Comparison of ENCODE assay signal across 30 mouse cellular contexts in the genomic region with DNA sequence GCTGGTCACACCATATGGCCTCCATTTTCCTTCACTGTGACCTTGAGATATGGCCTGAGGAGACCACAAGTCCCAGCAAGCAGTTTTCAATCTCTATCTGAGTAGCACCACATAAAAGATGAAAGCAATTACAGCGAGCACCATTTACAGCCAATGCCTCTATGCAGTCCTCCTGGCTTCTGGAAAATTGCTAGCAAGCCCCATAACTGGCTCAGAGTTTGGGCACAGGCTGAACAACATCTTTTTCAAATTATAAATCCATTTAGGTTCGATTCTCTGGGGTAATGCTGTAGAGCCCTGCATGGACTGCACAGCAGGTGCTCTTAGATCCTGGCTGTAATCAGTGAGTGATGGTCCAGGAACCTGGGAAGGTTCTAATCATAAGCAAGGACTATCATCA. TPM values are rescaled to one million over a fixed set of nuclear protein-coding genes. Genes with fewer than 3 reads are reported as not detected.
DNase-seq lines count a peak whose midpoint lies in the region; ATAC-seq lines count a peak whose summit lies in the region.
"Had no signal": no experiment of that assay in that cellular context is flagged by ENCODE, and none has a peak within 500 bp of the region (broad histone marks: within the 10 kb centered on the region; RNA-seq: fewer than 3 reads in every experiment).

No protein-coding gene starts in this region.

- no peaks in the 10 kb centered on the region for H3K27me3 ChIP-seq in kidney, embryonic 16.5 days (ENCODE audit: insufficient read depth, low read length)
- no peaks in the 10 kb centered on the region for H3K27me3 ChIP-seq in kidney, embryonic 14.5 days (ENCODE audit: control insufficient read depth, insufficient read depth, low read length)
- peaks cover 81% of the 10 kb centered on the region for H3K27me3 ChIP-seq in limb, embryonic 10.5 days (ENCODE audit: low read depth, poor library complexity, severe bottlenecking)
- H3K27me3 ChIP-seq: CH12.LX; forebrain, embryonic 13.5 days; heart, embryonic 15.5 days; lung, embryonic 15.5 days; midbrain, embryonic 12.5 days; neural tube, embryonic 13.5 days had no signal

- H3K9me3 ChIP-seq in kidney, embryonic 16.5 days (ENCODE audit: low read length) = no peaks in the 10 kb centered on the region
- H3K9me3 ChIP-seq in kidney, embryonic 14.5 days (ENCODE audit: control insufficient read depth, low read length) = no peaks in the 10 kb centered on the region
- H3K9me3 ChIP-seq in limb, embryonic 10.5 days (replicated peaks) = no peaks in the 10 kb centered on the region
- H3K9me3 ChIP-seq: forebrain, embryonic 13.5 days; heart, embryonic 10.5 days; heart, embryonic 15.5 days; lung, embryonic 15.5 days; midbrain, embryonic 12.5 days; neural tube, embryonic 13.5 days had no signal

- WGBS in kidney, embryonic 16.5 days = 40% methylated on average over 2 of the region's 2 CpGs
- WGBS in kidney, embryonic 14.5 days = 42% methylated on average over 2 of the region's 2 CpGs
- WGBS in limb, embryonic 10.5 days = 13% methylated on average over 2 of the region's 2 CpGs

- no peak overlapping the region for H3K4me3 ChIP-seq in kidney, embryonic 16.5 days (ENCODE audit: low read length)
- no peak overlapping the region for H3K4me3 ChIP-seq in kidney, embryonic 14.5 days (ENCODE audit: low read length)
- no peak overlapping the region for H3K4me3 ChIP-seq in limb, embryonic 10.5 days
- H3K4me3 ChIP-seq: erythroblast, embryonic 14.5 days; forebrain, embryonic 13.5 days; heart, embryonic 10.5 days; heart, embryonic 15.5 days; lung, embryonic 15.5 days; midbrain, embryonic 12.5 days; myocyte; neural tube, embryonic 13.5 days had no signal

- no peak overlapping the region for H3K9ac ChIP-seq in kidney, embryonic 16.5 days (replicated peaks; ENCODE audit: low read length)
- no peak overlapping the region for H3K9ac ChIP-seq in kidney, embryonic 14.5 days (ENCODE audit: low read depth, low read length)
- H3K9ac ChIP-seq: forebrain, embryonic 13.5 days; heart, embryonic 15.5 days; lung, embryonic 15.5 days; midbrain, embryonic 12.5 days; neural tube, embryonic 13.5 days had no signal

- H3K36me3 ChIP-seq in kidney, embryonic 16.5 days (ENCODE audit: insufficient read depth, low read length) = no peaks in the 10 kb centered on the region
- H3K36me3 ChIP-seq in kidney, embryonic 14.5 days (ENCODE audit: control insufficient read depth, insufficient read depth, low read length) = no peaks in the 10 kb centered on the region
- no peaks in the 10 kb centered on the region for H3K36me3 ChIP-seq in limb, embryonic 10.5 days
- H3K36me3 ChIP-seq: heart, embryonic 10.5 days; heart, embryonic 15.5 days; lung, embryonic 15.5 days; midbrain, embryonic 12.5 days; neural tube, embryonic 13.5 days had no signal

- ATAC-seq in kidney, embryonic 16.5 days (ENCODE audit: low FRiP score, low TSS enrichment) = peak; percentile 24; the same call in 1 of the 2 replicates
- ATAC-seq in kidney, embryonic 14.5 days (ENCODE audit: low FRiP score, low TSS enrichment) = no peak
- ATAC-seq: activated CD4-positive, CD25-positive, alpha-beta regulatory T cell, adult 4 months; forebrain, embryonic 13.5 days had no signal

- no peak overlapping the region for H3K4me2 ChIP-seq in kidney, embryonic 16.5 days (replicated peaks; ENCODE audit: low read depth, low read length)
- H3K4me2 ChIP-seq in kidney, embryonic 14.5 days (replicated peaks; ENCODE audit: low read depth, low read length) = no peak overlapping the region
- H3K4me2 ChIP-seq: forebrain, embryonic 13.5 days; heart, embryonic 15.5 days; liver, embryonic 11.5 days; lung, embryonic 15.5 days; midbrain, embryonic 12.5 days; neural tube, embryonic 13.5 days had no signal

- peaks cover 23% of the 10 kb centered on the region for H3K4me1 ChIP-seq in kidney, embryonic 16.5 days (ENCODE audit: insufficient read depth, low read length)
- H3K4me1 ChIP-seq in kidney, embryonic 14.5 days (ENCODE audit: control insufficient read depth, insufficient read depth, low read length) = no peaks in the 10 kb centered on the region
- H3K4me1 ChIP-seq in limb, embryonic 10.5 days = peaks cover 41% of the 10 kb centered on the region
- H3K4me1 ChIP-seq: forebrain, embryonic 13.5 days; heart, embryonic 10.5 days; heart, embryonic 15.5 days; lung, embryonic 15.5 days; midbrain, embryonic 12.5 days had no signal

- no peak overlapping the region for H3K27ac ChIP-seq in kidney, embryonic 16.5 days (ENCODE audit: low read length)
- no peak overlapping the region for H3K27ac ChIP-seq in kidney, embryonic 14.5 days (ENCODE audit: low read depth, low read length)
- no peak overlapping the region for H3K27ac ChIP-seq in limb, embryonic 10.5 days
- H3K27ac ChIP-seq: forebrain, embryonic 13.5 days; heart, embryonic 10.5 days; heart, embryonic 15.5 days; kidney, postnatal 0 days; lung, embryonic 15.5 days; midbrain, embryonic 12.5 days; neural tube, embryonic 13.5 days; stomach, postnatal 0 days had no signal

- DNase-seq in embryo, embryonic 10 days (ENCODE audit: low spot score) = peak; percentile 14
- no peak for DNase-seq in embryo, embryonic 9.5 days (ENCODE audit: extremely low spot score)
- peak; percentile 51 for DNase-seq in limb, embryonic 10.5 days (ENCODE audit: low spot score)
- peak; percentile 54 for DNase-seq in mesoderm, embryonic 11.5 days (ENCODE audit: low read depth, low spot score)
- DNase-seq in retina, postnatal 1 day = no peak
- no peak for DNase-seq in spleen, postnatal 4 days (ENCODE audit: low spot score in 2 of 2)
- DNase-seq: adrenal gland, adult 2 months; cerebellum, adult 11 months; cerebellum, adult 9-10 months; gastrocnemius, postnatal 14 days; kidney, adult 18-20 months; kidney, postnatal 4 days; thymus, adult 18-20 months; thymus, postnatal 25 days had no signal

RNA-seq across cellular contexts. Expression of a gene that starts 47.1 kb away (rescaled TPM):
- 2.3 and 3.3 TPM in 2 replicates for polyA plus RNA-seq in kidney, embryonic 16.5 days (2015; fragmentation: Nextera tagmentation; extraction: Ambion mirVana)
- polyA plus RNA-seq in kidney, embryonic 14.5 days (2014; fragmentation: Nextera tagmentation; extraction: Ambion mirVana) = 9.9 and 12.3 TPM in 2 replicates
- 0.74 and 1.8 TPM in 2 replicates for polyA plus RNA-seq in limb, embryonic 10.5 days (2016; fragmentation: Nextera tagmentation; extraction: Ambion mirVana)
- polyA plus RNA-seq: activated CD4-positive, CD25-positive, alpha-beta regulatory T cell, adult 4 months; erythroblast, embryonic 14.5 days; liver, embryonic 16.5 days had no signal

Comparison
In these comparisons a context has a peak if more than half of its experiments do, and no peak if none do; other contexts are left out.
1. DNase-seq: peak in embryo, embryonic 10 days (single experiment), limb, embryonic 10.5 days (single experiment) and mesoderm, embryonic 11.5 days (single experiment); none in embryo, embryonic 9.5 days (single experiment), retina, postnatal 1 day (single experiment) and spleen, postnatal 4 days (0 of 2).